Mouse (Mus musculus) limb, embryonic 13.5 days (tissue): Measurements from ENCODE around the gene Fbxl7. TPM values are rescaled to one million over a fixed set of nuclear protein-coding genes. Genes with fewer than 3 reads are reported as not detected.

Experiments
- ATAC-seq: fragments of 200-750 bp; cut with Nextera tagmentation; 2 replicates; pipeline ENCODE4 v1.8.0; 2017; ENCODE audit warnings: low read depth, moderate number of reproducible peaks, moderate TSS enrichment; ENCODE audit not compliant: low FRiP score
- H3K27ac ChIP-seq: fragments of 300-500 bp; sonication (generic); 2 replicates; pipeline ENCODE4 v1.5.1; 2015; ENCODE audit warnings: inconsistent platforms, mild to moderate bottlenecking, moderate library complexity
- H3K27me3 ChIP-seq: fragments of 300-500 bp; sonication (generic); 2 replicates; pipeline ENCODE4 v1.6.1; 2015; ENCODE audit warnings: mild to moderate bottlenecking, inconsistent platforms
- H3K36me3 ChIP-seq: fragments of 300-500 bp; sonication (generic); 2 replicates; pipeline ENCODE4 v1.6.1; 2015; ENCODE audit warnings: inconsistent platforms, mild to moderate bottlenecking, moderate library complexity
- H3K4me1 ChIP-seq: fragments of 300-500 bp; sonication (generic); 2 replicates; pipeline ENCODE4 v1.6.1; 2015; ENCODE audit warnings: inconsistent platforms
- H3K4me2 ChIP-seq: fragments of 300-500 bp; sonication (generic); replicated peaks from 2 replicates; pipeline ENCODE4 v1.6.1; 2015; ENCODE audit warnings: inconsistent platforms, mild to moderate bottlenecking, moderate library complexity
- H3K4me3 ChIP-seq: fragments of 300-500 bp; sonication (generic); 2 replicates; pipeline ENCODE4 v1.5.1; 2015; ENCODE audit warnings: moderate library complexity, mild to moderate bottlenecking, inconsistent platforms
- H3K9ac ChIP-seq: fragments of 300-500 bp; sonication (generic); 2 replicates; pipeline ENCODE4 v1.6.1; 2015; ENCODE audit warnings: mild to moderate bottlenecking, inconsistent platforms
- H3K9me3 ChIP-seq: fragments of 300-500 bp; sonication (generic); 2 replicates; pipeline ENCODE4 v1.6.1; 2016; ENCODE audit warnings: inconsistent platforms
- WGBS: fragments of 180-500 bp; shearing (Covaris S2); methylation state at CpG from one replicate; pipeline ENCODE4 v1.1.7; 2015; 5-methylcytosine and 5-hydroxymethylcytosine counted together
- polyA plus RNA-seq: library from polyadenylated mRNA; unstranded; fragments of >200 nt; fragmentation: Nextera tagmentation; extraction: Ambion mirVana; gene quantifications from 2 replicates; pipeline ENCODE4 v1.2.1, GENCODE M21; 2015

Gene Fbxl7
- polyA plus RNA-seq, 1 experiment from 2014 or later, result 20.7 TPM

- no peak overlapping the region for H3K9ac ChIP-seq
- no peak overlapping the region for H3K4me2 ChIP-seq
- H3K27ac ChIP-seq, result no peak overlapping the region
- H3K36me3 ChIP-seq, result no peaks in the 10 kb centered on the region
- no peaks in the 10 kb centered on the region for H3K4me1 ChIP-seq
- no peak for ATAC-seq
- WGBS, result 31% methylated on average over 2 of the region's 2 CpGs
- H3K4me3 ChIP-seq, result no peak overlapping the region
- no peaks in the 10 kb centered on the region for H3K27me3 ChIP-seq
- no peaks in the 10 kb centered on the region for H3K9me3 ChIP-seq
Observed at GRCm38 (mm10) chr15:26566076-26566475, 329.3 kb downstream of the Fbxl7 start.

DNA sequence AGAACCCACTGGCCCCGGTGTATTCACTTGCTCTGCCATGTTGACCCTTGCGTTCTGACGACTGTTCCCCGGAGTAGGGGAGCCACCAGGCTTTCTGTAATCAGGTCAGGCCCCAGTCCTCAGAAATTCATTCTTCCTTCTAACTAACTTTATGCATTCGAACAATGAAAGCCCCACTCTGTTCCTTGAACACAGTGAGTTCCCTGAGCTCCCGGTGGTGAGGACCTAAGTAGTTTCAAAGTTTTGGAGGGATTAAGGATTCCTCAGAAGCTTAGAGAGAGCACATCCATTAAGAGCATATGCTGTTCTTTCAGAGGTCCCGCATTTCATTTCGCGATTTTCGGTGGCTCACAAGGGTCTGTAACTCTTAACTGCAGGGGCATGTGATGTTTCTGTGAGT, 341.8 kb downstream of the Fbxl7 start:
- H3K4me3 ChIP-seq, result no peak overlapping the region
- H3K36me3 ChIP-seq, result peaks cover 11% of the 10 kb centered on the region
- no peak overlapping the region for H3K27ac ChIP-seq
- no peaks in the 10 kb centered on the region for H3K4me1 ChIP-seq
- 0 out of 2 replicates have a peak, but pooled peaks cover 8% of the 10 kb centered on the region for H3K9me3 ChIP-seq
- 68% methylated on average over 10 of the region's 10 CpGs for WGBS
- ATAC-seq, result no peak
- no peak overlapping the region for H3K4me2 ChIP-seq
- no peaks in the 10 kb centered on the region for H3K27me3 ChIP-seq
- H3K9ac ChIP-seq, result no peak overlapping the region

DNA sequence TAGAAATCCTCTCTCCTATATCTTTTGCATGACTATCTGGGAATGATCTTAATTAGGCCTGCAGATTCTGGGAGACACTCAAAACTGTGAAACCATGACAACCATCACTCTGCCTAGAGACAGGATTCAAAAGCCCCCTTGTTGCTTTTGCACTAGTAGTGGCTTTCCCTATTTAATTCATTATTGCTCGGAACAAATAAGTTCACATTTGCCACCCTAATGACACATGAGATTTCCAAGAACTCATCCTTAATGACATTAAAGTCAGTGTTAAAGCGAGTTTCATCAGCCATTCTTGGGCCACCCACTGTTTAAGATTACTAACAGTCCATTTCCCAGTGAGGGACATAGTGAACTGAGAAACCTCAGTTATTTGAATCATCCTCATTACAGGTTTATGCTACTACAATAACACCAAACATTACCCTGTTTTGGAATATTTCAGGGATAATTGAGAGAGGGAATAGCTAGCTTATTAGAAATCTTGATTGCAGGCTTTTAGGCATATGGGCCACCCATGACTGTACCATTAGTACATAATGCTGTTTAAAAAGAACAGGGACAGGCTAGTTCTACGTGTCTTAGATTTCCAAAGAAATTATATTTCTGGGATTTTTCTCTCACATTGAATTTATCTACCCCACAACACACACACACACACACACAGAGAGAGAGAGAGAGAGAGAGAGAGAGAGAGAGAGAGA, 361.2 kb downstream of the Fbxl7 start:
- WGBS, result 68% methylated on average over 3 of the region's 3 CpGs
- H3K27ac ChIP-seq, result no peak overlapping the region
- H3K9me3 ChIP-seq, result no peaks in the 10 kb centered on the region
- H3K9ac ChIP-seq, result no peak overlapping the region
- no peak for ATAC-seq
- H3K4me2 ChIP-seq, result no peak overlapping the region
- H3K4me3 ChIP-seq, result no peak overlapping the region
- H3K36me3 ChIP-seq, result no peaks in the 10 kb centered on the region
- H3K4me1 ChIP-seq, result peaks cover 6% of the 10 kb centered on the region; the same call in 1 of the 2 replicates
- no peaks in the 10 kb centered on the region for H3K27me3 ChIP-seq

- H3K4me3 ChIP-seq, result no peak overlapping the region
- WGBS, result 15% methylated on average over 6 of the region's 6 CpGs
Observed at GRCm38 (mm10) chr15:26519220-26519631, 376.2 kb downstream of the Fbxl7 start.

DNA sequence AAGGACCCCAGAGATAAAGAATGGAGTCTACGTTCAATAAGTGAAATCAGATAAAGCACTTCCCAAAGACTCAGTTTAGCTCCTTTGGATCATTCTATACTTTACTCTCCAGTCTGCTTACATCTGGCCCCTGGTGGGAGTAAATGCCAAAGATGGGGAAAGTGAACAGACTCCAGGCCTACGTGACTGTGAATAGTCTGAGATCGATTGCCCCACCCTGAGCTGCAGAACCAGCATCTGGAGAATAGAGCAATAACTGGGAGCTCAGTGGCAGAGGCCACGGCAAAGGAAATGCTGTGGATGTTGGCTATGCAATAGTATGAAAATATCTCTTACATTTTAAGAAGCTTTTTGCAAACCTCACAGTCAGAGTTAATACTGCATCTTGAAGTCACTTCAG, 394.4 kb downstream of the Fbxl7 start:
- Histone ChIP-seq H3K4me2 (no peak overlapping the region), H3K4me3 (no peak overlapping the region), H3K27me3 (no peaks in the 10 kb centered on the region), H3K27ac (no peak overlapping the region), H3K36me3 (no peaks in the 10 kb centered on the region), H3K4me1 (0 out of 2 replicates have a peak, but pooled peaks cover 4% of the 10 kb centered on the region), H3K9ac (no peak overlapping the region), H3K9me3 (no peaks in the 10 kb centered on the region)
- WGBS, result 35% methylated on average over 4 of the region's 4 CpGs
- no peak for ATAC-seq

More at GRCm38 (mm10) chr15:26519220-26519631, 376.2 kb downstream of the Fbxl7 start:
- Histone ChIP-seq H3K27ac (no peak overlapping the region), H3K4me2 (no peak overlapping the region), H3K36me3 (no peaks in the 10 kb centered on the region), H3K27me3 (no peaks in the 10 kb centered on the region), H3K9me3 (no peaks in the 10 kb centered on the region), H3K9ac (no peak overlapping the region), H3K4me1 (peaks cover 7% of the 10 kb centered on the region)
- peak; percentile 92 for ATAC-seq
